Comparison of ENCODE assay signal across 8 mouse cellular contexts in genomic region chrX:36329040-36329649, GRCm38 (mm10). TPM values are rescaled to one million over a fixed set of nuclear protein-coding genes. Genes with fewer than 3 reads are reported as not detected.
A peak's percentile ranks its signal among the peaks of the same experiment; 100 is the strongest.
DNase-seq lines count a peak whose midpoint lies in the region; ATAC-seq and TF ChIP-seq lines count a peak whose summit lies in the region.

No protein-coding gene starts in this region.

- TF ChIP-seq CTCF in heart, adult 2 months (IDR thresholded peaks at IDR 0.05), result no peak

- peak; percentile 27 for ATAC-seq in lung, embryonic 16.5 days (ENCODE audit: low read depth)
- ATAC-seq in stomach, embryonic 16.5 days (ENCODE audit: insufficient read depth, low FRiP score), result peak; percentile 23; the same call in 1 of the 2 replicates

- no peaks in the 10 kb centered on the region for H3K27me3 ChIP-seq in heart, adult 2 months (ENCODE audit: control insufficient read depth, insufficient read depth, low read length)
- H3K27me3 ChIP-seq in lung, embryonic 16.5 days (ENCODE audit: control insufficient read depth, insufficient read depth, low read depth, low read length), result no peaks in the 10 kb centered on the region; the same call in 1 of the 2 replicates
- H3K27me3 ChIP-seq in stomach, embryonic 16.5 days (ENCODE audit: control insufficient read depth, insufficient read depth, low read length), result peaks cover 13% of the 10 kb centered on the region

- H3K9me3 ChIP-seq in lung, embryonic 16.5 days (ENCODE audit: control insufficient read depth, low read length), result no peaks in the 10 kb centered on the region; the same call in 1 of the 2 replicates
- no peaks in the 10 kb centered on the region; the same call in 1 of the 2 replicates for H3K9me3 ChIP-seq in stomach, embryonic 16.5 days (replicated peaks; ENCODE audit: control insufficient read depth, low read length)

- DNase-seq in adrenal gland, adult (ENCODE audit: inconsistent age in 2 of 2, low spot score in 1 of 2), result peak; percentile 33 to 66
- DNase-seq in adrenal gland, adult 2 months, result no peak
- DNase-seq in 3134 (ENCODE audit: extremely low read depth, insufficient read length, low spot score), result peak; percentile 0
- peak; percentile 32 for DNase-seq in cerebellum, adult 8-10 months
- peak; percentile 24 to 53 for DNase-seq in heart, adult 2 months
- DNase-seq in kidney, adult 8-10 months, result peak; percentile 5 to 9

- no peak overlapping the region; the same call in 1 of the 2 replicates for H3K27ac ChIP-seq in heart, adult 2 months
- H3K27ac ChIP-seq in lung, embryonic 16.5 days (ENCODE audit: low read length), result no peak overlapping the region
- no peak overlapping the region for H3K27ac ChIP-seq in stomach, embryonic 16.5 days (ENCODE audit: low read length)

- intact Hi-C loops in heart, adult 2 months (cut with DNase I), result no loop called here

- no peaks in the 10 kb centered on the region for H3K36me3 ChIP-seq in heart, adult 2 months (ENCODE audit: control insufficient read depth, insufficient read depth, low read length)
- H3K36me3 ChIP-seq in lung, embryonic 16.5 days (ENCODE audit: control insufficient read depth, insufficient read depth, low read length), result no peaks in the 10 kb centered on the region
- no peaks in the 10 kb centered on the region for H3K36me3 ChIP-seq in stomach, embryonic 16.5 days (ENCODE audit: control insufficient read depth, insufficient read depth, low read length)

- H3K4me1 ChIP-seq in heart, adult 2 months (ENCODE audit: control insufficient read depth, insufficient read depth, low read length), result no peaks in the 10 kb centered on the region; the same call in 1 of the 2 replicates
- no peaks in the 10 kb centered on the region; the same call in 1 of the 2 replicates for H3K4me1 ChIP-seq in lung, embryonic 16.5 days (replicated peaks; ENCODE audit: control insufficient read depth, insufficient read depth, low read length)
- no peaks in the 10 kb centered on the region for H3K4me1 ChIP-seq in stomach, embryonic 16.5 days (ENCODE audit: control insufficient read depth, insufficient read depth, low read length)

- peak overlapping the region; percentile 56 for H3K9ac ChIP-seq in heart, adult 2 months (ENCODE audit: low read depth, low read length)
- H3K9ac ChIP-seq in lung, embryonic 16.5 days (ENCODE audit: low read length), result peak overlapping the region; percentile 57
- peak overlapping the region; percentile 47 for H3K9ac ChIP-seq in stomach, embryonic 16.5 days (ENCODE audit: low read length)

- no peaks in the 10 kb centered on the region for H3K79me2 ChIP-seq in heart, adult 2 months (replicated peaks; ENCODE audit: control insufficient read depth, insufficient read depth, low read length)

- WGBS in heart, adult 2 months, result 21% methylated on average over 60 of the region's 66 CpGs
- 25% methylated on average over 24 of the region's 66 CpGs for WGBS in lung, embryonic 16.5 days
- 10% methylated on average over 31 of the region's 66 CpGs for WGBS in stomach, embryonic 16.5 days

- TF ChIP-seq EP300 in heart, adult 2 months (IDR thresholded peaks at IDR 0.05; ENCODE audit: insufficient read depth, low read depth, low read length), result no peak

- H3K4me2 ChIP-seq in lung, embryonic 16.5 days (ENCODE audit: low read depth, low read length), result peak overlapping the region; percentile 76
- H3K4me2 ChIP-seq in stomach, embryonic 16.5 days (ENCODE audit: low read depth, low read length), result peak overlapping the region; percentile 77

- TF ChIP-seq POLR2A in heart, adult 2 months (IDR thresholded peaks at IDR 0.05; ENCODE audit: insufficient read depth, low read depth, low read length), result no peak

- peak overlapping the region; percentile 52 for H3K4me3 ChIP-seq in heart, adult 2 months
- peak overlapping the region; percentile 55 for H3K4me3 ChIP-seq in lung, embryonic 16.5 days (ENCODE audit: low read length)
- H3K4me3 ChIP-seq in stomach, embryonic 16.5 days (replicated peaks; ENCODE audit: low read length), result peak overlapping the region; percentile 47

RNA-seq across cellular contexts. Expression of gene Lonrf3, which starts 1.0 kb away (rescaled TPM):
- total RNA-seq in adrenal gland, adult 2 months (2021), result 1 to 10 TPM; 2.1 to 8.1 TPM
- polyA plus RNA-seq in adrenal gland, adult 2 months (2012; rRNA removed), result 4.8 and 6.2 TPM in 2 replicates
- 1 to 10 TPM in 1 of 2 experiments, under 1 TPM in 1; 0.77 to 1.0 TPM for total RNA-seq in heart, adult 2 months (2021)
- 0.20 and 0.35 TPM in 2 replicates for polyA plus RNA-seq in heart, adult 2 months (2012; rRNA removed)
- polyA plus RNA-seq in lung, embryonic 16.5 days (2015; fragmentation: Nextera tagmentation; extraction: Ambion mirVana), result 0.84 and 1.1 TPM in 2 replicates
- 0.22 and 0.58 TPM in 2 replicates for polyA plus RNA-seq in stomach, embryonic 16.5 days (2015; fragmentation: Nextera tagmentation; extraction: Ambion mirVana)
